Mouse (Mus musculus) heart, embryonic 14.5 days (tissue): ENCODE results near the gene Mrpl12. TPM values are rescaled to one million over a fixed set of nuclear protein-coding genes. Genes with fewer than 3 reads are reported as not detected.

Experiments
- ATAC-seq: fragments of 200-750 bp; cut with Nextera tagmentation; 2 replicates; pipeline ENCODE4 v1.8.0; 2017; ENCODE audit warnings: low read depth, moderate TSS enrichment; ENCODE audit not compliant: insufficient number of reproducible peaks, insufficient read depth, low FRiP score
- H3K27ac ChIP-seq, 2 experiments: fragments of 200-500 bp in 1 of 2; fragments of 300-500 bp in 1 of 2; sonication (generic) in 1 of 2; replicated peaks in 1 of 2; 2 replicates each; pipeline ENCODE4 v1.5.1; 2012 to 2014; ENCODE audit warnings: low read depth in 2 of 2, low read length in 2 of 2, control low read depth in 1 of 2, mild to moderate bottlenecking in 1 of 2, mixed read lengths in 1 of 2; ENCODE audit not compliant: control insufficient read depth in 1 of 2, insufficient read depth in 1 of 2
- H3K27me3 ChIP-seq: fragments of 300-500 bp; sonication (generic); 2 replicates; pipeline ENCODE4 v1.6.1; 2014; ENCODE audit warnings: mild to moderate bottlenecking, low read length, control low read depth; ENCODE audit not compliant: control insufficient read depth, insufficient read depth
- H3K36me3 ChIP-seq: fragments of 300-500 bp; sonication (generic); 2 replicates; pipeline ENCODE4 v1.6.1; 2014; ENCODE audit warnings: mild to moderate bottlenecking, control low read depth, low read length, mixed read lengths; ENCODE audit not compliant: control insufficient read depth, insufficient read depth
- H3K4me1 ChIP-seq, 2 experiments: fragments of 200-500 bp in 1 of 2; fragments of 300-500 bp in 1 of 2; sonication (generic) in 1 of 2; 2 replicates each; pipeline ENCODE4 v1.6.1; 2012 to 2014; ENCODE audit warnings: low read length in 2 of 2, control low read depth in 1 of 2, mixed read lengths in 1 of 2; ENCODE audit not compliant: control insufficient read depth in 2 of 2, insufficient read depth in 2 of 2
- H3K4me2 ChIP-seq: fragments of 300-500 bp; sonication (generic); 2 replicates; pipeline ENCODE4 v1.6.1; 2014; ENCODE audit warnings: mild to moderate bottlenecking, low read length
- H3K4me3 ChIP-seq, 2 experiments: fragments of 200-500 bp in 1 of 2; fragments of 300-500 bp in 1 of 2; sonication (generic) in 1 of 2; 2 replicates each; pipeline ENCODE4 v1.5.1; 2012 to 2014; ENCODE audit warnings: low read length in 2 of 2, mild to moderate bottlenecking in 2 of 2, control low read depth in 1 of 2, low read depth in 1 of 2, moderate library complexity in 1 of 2; ENCODE audit not compliant: control insufficient read depth in 1 of 2, insufficient read depth in 1 of 2
- H3K9ac ChIP-seq: fragments of 300-500 bp; sonication (generic); 2 replicates; pipeline ENCODE4 v1.6.1; 2014; ENCODE audit warnings: mild to moderate bottlenecking, low read length
- H3K9me3 ChIP-seq: fragments of 300-500 bp; sonication (generic); 2 replicates; pipeline ENCODE4 v1.6.1; 2016; ENCODE audit warnings: low read length, control low read depth; ENCODE audit not compliant: control insufficient read depth
- WGBS: fragments of 180-500 bp; shearing (Covaris S2); extraction: QIAGEN DNeasy Blood & Tissue Kit; methylation state at CpG from one replicate; pipeline ENCODE4 v1.1.7; 2014; 5-methylcytosine and 5-hydroxymethylcytosine counted together
- polyA plus RNA-seq: library from polyadenylated mRNA; unstranded; fragments of >200 nt; fragmentation: Nextera tagmentation; extraction: Ambion mirVana; gene quantifications from 2 replicates; pipeline ENCODE4 v1.2.1, GENCODE M21; 2014

Mrpl12 gene
- polyA plus RNA-seq, 1 experiment from 2014 or later: 239 TPM

DNA sequence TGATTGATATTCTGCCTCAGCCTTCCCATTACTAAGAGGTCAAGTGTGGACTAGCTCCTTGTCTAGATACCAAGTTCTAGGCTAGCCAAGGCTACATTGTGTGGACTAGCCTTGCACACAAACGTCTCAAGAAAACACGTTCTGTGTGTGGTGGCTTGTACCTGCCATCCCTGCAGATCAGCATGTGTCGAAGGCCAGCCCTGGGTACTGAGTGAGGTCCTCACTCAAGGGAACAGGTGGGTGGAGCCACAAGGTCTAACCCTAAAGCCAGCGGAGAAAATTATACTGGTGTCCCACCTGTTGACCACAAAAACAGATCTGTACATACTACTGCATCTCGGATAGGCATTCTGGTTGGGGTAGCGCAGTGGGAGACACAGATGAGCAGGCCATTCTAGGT is 15.5 kb downstream of the Mrpl12 start:
- Histone ChIP-seq H3K27me3 (no peaks in the 10 kb centered on the region), H3K4me3 (no peak overlapping the region), H3K4me1 (peaks cover 0 to 7% of the 10 kb centered on the region in 2 experiments; a peak in 2 of 4 replicates), H3K9ac (no peak overlapping the region), H3K36me3 (peaks cover 41% of the 10 kb centered on the region), H3K27ac (no peak overlapping the region), H3K4me2 (no peak overlapping the region), H3K9me3 (no peaks in the 10 kb centered on the region)
- 82% methylated on average over 6 of the region's 6 CpGs for WGBS
- ATAC-seq: no peak

DNA sequence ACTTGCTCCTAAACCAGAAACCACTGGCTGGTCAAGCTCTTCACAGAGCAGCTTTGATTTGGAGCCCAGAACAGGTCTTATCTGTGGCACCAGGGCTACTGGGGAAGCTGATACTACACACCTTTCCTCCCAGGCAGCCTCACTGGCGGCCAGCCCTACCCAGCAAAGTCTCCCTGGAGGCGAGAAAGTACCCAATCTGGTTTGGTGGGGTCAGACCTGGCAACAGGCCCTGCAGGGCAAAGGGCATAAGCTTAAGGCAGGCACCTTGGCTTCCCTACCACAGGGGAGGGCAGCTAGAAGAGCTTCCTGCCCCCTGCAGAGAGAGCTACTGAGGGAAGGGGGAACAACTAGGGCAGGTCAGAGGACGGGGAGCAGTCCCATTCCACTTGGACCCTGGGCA is 15.9 kb downstream of the Mrpl12 start:
- no peaks in the 10 kb centered on the region for H3K27me3 ChIP-seq
- no peak overlapping the region for H3K27ac ChIP-seq
- H3K4me1 ChIP-seq: peaks cover 0 to 7% of the 10 kb centered on the region in 2 experiments; a peak in 2 of 4 replicates
- no peak for ATAC-seq
- H3K9ac ChIP-seq: no peak overlapping the region
- H3K4me3 ChIP-seq: no peak overlapping the region
- H3K4me2 ChIP-seq: no peak overlapping the region
- peaks cover 37% of the 10 kb centered on the region for H3K36me3 ChIP-seq
- no peaks in the 10 kb centered on the region for H3K9me3 ChIP-seq
- WGBS: 11% methylated on average over 3 of the region's 3 CpGs

DNA sequence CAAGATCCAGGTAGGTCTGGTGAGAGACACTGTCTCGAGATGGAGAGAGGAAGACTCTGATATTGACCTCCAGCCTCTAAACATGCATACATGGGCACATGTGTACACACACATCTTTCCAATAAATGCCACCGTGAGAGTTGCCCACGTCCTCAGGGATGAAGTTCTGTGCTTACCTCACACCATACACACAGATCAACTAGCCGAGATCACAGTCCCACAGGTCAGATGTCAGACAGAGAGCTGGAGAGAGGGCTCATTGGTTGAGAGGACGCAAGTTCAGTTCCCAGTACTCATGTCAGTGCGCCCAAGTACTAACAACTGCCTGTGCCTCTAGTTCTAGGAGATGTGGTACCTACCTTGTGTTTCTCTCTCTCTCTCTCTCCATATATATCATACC is 16.6 kb downstream of the Mrpl12 start:
- no peak for ATAC-seq

DNA sequence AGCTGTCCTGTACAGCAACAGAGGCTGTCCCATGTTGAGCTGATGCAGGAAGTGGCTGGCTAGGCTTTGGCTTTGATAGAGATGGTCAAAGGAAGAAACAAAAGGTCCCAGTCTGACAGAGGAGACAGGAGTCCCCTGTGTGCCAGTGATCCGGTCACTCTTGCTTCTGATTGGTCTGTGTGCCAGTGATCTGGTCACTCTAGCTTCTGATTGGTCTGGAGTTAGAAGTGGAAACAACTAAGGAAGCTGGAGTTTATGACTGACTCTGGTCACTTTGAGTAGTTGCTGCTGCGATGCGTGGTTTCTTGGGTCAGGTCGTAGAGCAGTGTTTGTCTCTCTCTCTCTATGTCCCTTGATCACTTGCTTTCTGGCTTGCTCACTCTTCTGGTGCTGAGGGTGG is 17.3 kb downstream of the Mrpl12 start:
- Histone ChIP-seq H3K27ac (no peak overlapping the region), H3K9me3 (no peaks in the 10 kb centered on the region), H3K27me3 (no peaks in the 10 kb centered on the region), H3K9ac (no peak overlapping the region), H3K4me2 (no peak overlapping the region), H3K4me1 (peaks cover 0 to 7% of the 10 kb centered on the region in 2 experiments; a peak in 2 of 4 replicates), H3K36me3 (peaks cover 23% of the 10 kb centered on the region), H3K4me3 (no peak overlapping the region)
- ATAC-seq: no peak
- WGBS: 81% methylated on average over 4 of the region's 4 CpGs

More for the DNA sequence above, 16.6 kb downstream of the Mrpl12 start:
- no peak overlapping the region for H3K4me3 ChIP-seq
- WGBS: 63% methylated on average over 6 of the region's 6 CpGs
- peaks cover 0 to 7% of the 10 kb centered on the region in 2 experiments; a peak in 2 of 4 replicates for H3K4me1 ChIP-seq
- H3K9me3 ChIP-seq: no peaks in the 10 kb centered on the region
- H3K36me3 ChIP-seq: peaks cover 30% of the 10 kb centered on the region
- H3K9ac ChIP-seq: no peak overlapping the region
- no peak overlapping the region for H3K27ac ChIP-seq
- no peak overlapping the region for H3K4me2 ChIP-seq
- H3K27me3 ChIP-seq: no peaks in the 10 kb centered on the region

DNA sequence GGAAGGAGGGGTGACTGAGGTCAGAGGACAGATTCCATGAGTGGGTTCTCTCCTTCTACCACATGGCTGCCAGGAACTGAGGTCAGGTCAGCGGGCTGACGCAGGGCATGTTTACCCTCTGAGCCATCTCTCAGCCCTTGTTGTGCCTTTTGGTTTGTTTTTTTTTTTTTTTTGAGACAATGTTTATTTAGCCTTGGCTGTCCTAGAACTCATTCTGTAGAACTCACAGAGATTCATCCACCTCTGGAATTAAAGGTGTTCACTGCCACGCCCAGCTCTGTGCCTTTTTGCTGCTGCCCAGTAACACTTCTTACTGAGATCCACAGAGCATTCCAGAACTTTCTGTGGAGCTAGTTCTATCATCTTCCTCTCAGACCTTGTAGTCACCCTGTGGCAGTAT is 21.2 kb downstream of the Mrpl12 start:
- Histone ChIP-seq H3K4me1 (peaks cover 2 to 5% of the 10 kb centered on the region in 2 experiments; a peak in 3 of 4 replicates), H3K4me3 (no peak overlapping the region), H3K36me3 (no peaks in the 10 kb centered on the region), H3K4me2 (no peak overlapping the region), H3K27me3 (no peaks in the 10 kb centered on the region), H3K27ac (no peak overlapping the region), H3K9me3 (no peaks in the 10 kb centered on the region), H3K9ac (no peak overlapping the region)
- 78% methylated on average over 3 of the region's 3 CpGs for WGBS
- ATAC-seq: no peak

DNA sequence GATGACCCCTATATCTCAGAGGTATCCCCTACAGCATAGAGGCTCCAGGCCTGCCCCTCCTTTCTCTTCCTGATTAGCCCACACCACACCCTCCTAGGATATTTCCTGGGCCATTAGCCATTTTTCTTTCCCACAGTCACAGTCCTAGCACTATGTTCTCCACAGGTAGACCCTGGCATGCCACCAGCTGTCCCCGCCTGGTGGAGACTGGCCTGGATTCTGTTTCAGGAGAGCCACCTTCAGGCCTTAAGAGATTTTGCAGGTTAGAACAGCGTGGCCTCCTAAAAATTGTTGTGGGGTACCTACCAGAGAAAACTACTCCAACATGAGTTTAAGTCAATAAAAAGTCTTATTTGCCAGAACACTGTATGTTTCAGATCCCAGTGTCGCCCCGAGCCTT is 22.5 kb downstream of the Mrpl12 start:
- Histone ChIP-seq H3K4me1 (peaks cover 6 to 9% of the 10 kb centered on the region in 2 experiments; a peak in 3 of 4 replicates), H3K9me3 (no peaks in the 10 kb centered on the region), H3K27me3 (no peaks in the 10 kb centered on the region), H3K27ac (no peak overlapping the region), H3K9ac (no peak overlapping the region), H3K4me2 (no peak overlapping the region), H3K4me3 (no peak overlapping the region), H3K36me3 (no peaks in the 10 kb centered on the region)
- WGBS: 51% methylated on average over 4 of the region's 4 CpGs
- no peak for ATAC-seq

DNA sequence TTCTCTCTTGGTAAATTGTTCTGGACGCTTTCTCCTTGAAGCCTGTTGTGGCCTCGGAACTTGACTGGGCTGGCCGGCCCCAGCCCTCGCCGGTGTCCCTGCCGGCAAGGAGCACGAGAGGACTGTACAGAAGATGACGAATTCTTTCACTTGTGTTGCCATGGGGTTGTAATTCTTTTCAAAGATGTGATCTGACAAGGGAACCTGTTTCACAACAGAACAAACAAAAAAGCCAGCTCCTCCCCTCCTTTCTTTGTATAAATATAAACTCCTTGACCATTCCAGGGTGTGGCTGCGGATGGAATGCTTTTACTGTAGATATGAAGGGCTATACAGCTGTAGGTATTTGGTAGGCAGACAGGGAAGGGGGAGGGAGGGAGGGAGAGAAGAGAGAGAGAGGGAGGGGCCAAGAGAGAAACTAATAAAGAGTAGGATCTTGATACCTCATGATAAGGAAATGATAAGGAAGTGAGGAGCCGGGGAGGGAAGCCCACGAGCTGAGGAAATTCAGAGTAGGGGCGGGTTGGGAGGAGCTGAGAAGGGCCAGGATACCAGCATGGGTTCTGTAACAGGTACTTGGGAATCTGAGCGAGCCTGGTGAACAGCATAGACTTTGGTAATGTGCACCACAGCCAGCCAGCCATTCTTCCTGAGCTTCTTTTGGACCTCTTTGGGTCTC is 23.3 kb downstream of the Mrpl12 start:
- H3K4me3 ChIP-seq: no peak overlapping the region
- ATAC-seq: no peak
- no peak overlapping the region for H3K4me2 ChIP-seq
- H3K27ac ChIP-seq: no peak overlapping the region
- no peaks in the 10 kb centered on the region for H3K27me3 ChIP-seq
- H3K36me3 ChIP-seq: no peaks in the 10 kb centered on the region
- no peak overlapping the region for H3K9ac ChIP-seq
- no peaks in the 10 kb centered on the region for H3K9me3 ChIP-seq
- H3K4me1 ChIP-seq: peaks cover 6 to 9% of the 10 kb centered on the region in 2 experiments; a peak in 3 of 4 replicates
- 73% methylated on average over 13 of the region's 13 CpGs for WGBS
